Mouse (Mus musculus) liver, embryonic 13.5 days (tissue): ENCODE data around the gene Slc18b1. TPM values are rescaled to one million over a fixed set of nuclear protein-coding genes. Genes with fewer than 3 reads are reported as not detected.
"Not testable (repeated sequence)": the region's sequence is repeated elsewhere in the genome, so short reads cannot be mapped to it uniquely, and the experiment has no call there.

ENCODE experiments used
- ATAC-seq: fragments of 200-750 bp; cut with Nextera tagmentation; 2 replicates; pipeline ENCODE4 v1.8.0; 2017; ENCODE audit warnings: low read depth, mild to moderate bottlenecking, moderate number of reproducible peaks, moderate library complexity
- DNase-seq: peaks from one replicate; pipeline ENCODE4 v3.0.0; 2022
- H3K27ac ChIP-seq: fragments of 300-500 bp; sonication (generic); 2 replicates; pipeline ENCODE4 v1.5.1; 2015; ENCODE audit warnings: moderate library complexity, mild to moderate bottlenecking, inconsistent platforms
- H3K27me3 ChIP-seq: fragments of 300-500 bp; sonication (generic); 2 replicates; pipeline ENCODE4 v1.6.1; 2015; ENCODE audit warnings: mild to moderate bottlenecking, inconsistent platforms
- H3K36me3 ChIP-seq: fragments of 300-500 bp; sonication (generic); 2 replicates; pipeline ENCODE4 v1.6.1; 2015; ENCODE audit warnings: mild to moderate bottlenecking, inconsistent platforms
- H3K4me1 ChIP-seq: fragments of 300-500 bp; sonication (generic); replicated peaks from 2 replicates; pipeline ENCODE4 v1.6.1; 2015; ENCODE audit warnings: inconsistent platforms
- H3K4me2 ChIP-seq: fragments of 300-500 bp; sonication (generic); 2 replicates; pipeline ENCODE4 v1.6.1; 2015; ENCODE audit warnings: inconsistent platforms, mild to moderate bottlenecking, moderate library complexity
- H3K4me3 ChIP-seq: fragments of 300-500 bp; sonication (generic); replicated peaks from 2 replicates; pipeline ENCODE4 v1.5.1; 2015; ENCODE audit warnings: mild to moderate bottlenecking, inconsistent platforms
- H3K9ac ChIP-seq: fragments of 300-500 bp; sonication (generic); 2 replicates; pipeline ENCODE4 v1.6.1; 2015; ENCODE audit warnings: mild to moderate bottlenecking, inconsistent platforms
- H3K9me3 ChIP-seq: fragments of 300-500 bp; sonication (generic); replicated peaks from 2 replicates; pipeline ENCODE4 v1.6.1; 2016; ENCODE audit warnings: inconsistent platforms
- WGBS: fragments of 180-500 bp; shearing (Covaris S2); methylation state at CpG from one replicate; pipeline ENCODE4 v1.1.7; 2015; ENCODE audit not compliant: insufficient replicate concordance; 5-methylcytosine and 5-hydroxymethylcytosine counted together
- polyA plus RNA-seq: library from polyadenylated mRNA; unstranded; fragments of >200 nt; fragmentation: Nextera tagmentation; extraction: Ambion mirVana; gene quantifications from 2 replicates; pipeline ENCODE4 v1.2.1, GENCODE M21; 2015

The Slc18b1 gene
- polyA plus RNA-seq, result 2.1 and 2.9 TPM in 2 replicates

- ATAC-seq, result peak; percentile 65
- 10% methylated on average over 43 of the region's 43 CpGs for WGBS
Measured at GRCm38 (mm10) chr10:23796551-23797503, at the start of gene Slc18b1. Slc18b1 (plus strand) TSS chr10:23796986.

GRCm38 (mm10) chr10:23754166-23754565 lies 42.6 kb upstream of the Slc18b1 start:
- H3K36me3 ChIP-seq, result no peaks in the 10 kb centered on the region
- H3K27ac ChIP-seq, result no peak overlapping the region
- no peaks in the 10 kb centered on the region for H3K9me3 ChIP-seq
- H3K4me3 ChIP-seq, result no peak overlapping the region
- ATAC-seq (no peak), DNase-seq (no peak)
- H3K9ac ChIP-seq, result no peak overlapping the region
- no peak overlapping the region for H3K4me2 ChIP-seq
- H3K27me3 ChIP-seq, result no peaks in the 10 kb centered on the region
- H3K4me1 ChIP-seq, result no peaks in the 10 kb centered on the region
- 63% methylated on average over 7 of the region's 7 CpGs for WGBS

More at GRCm38 (mm10) chr10:23796551-23797503, at the start of gene Slc18b1:
- Histone ChIP-seq H3K9ac (peak within 1 kb of the TSS; percentile 72), H3K4me1 (peaks cover 18% of the 10 kb centered on the region), H3K4me3 (peak within 1 kb of the TSS; percentile 69), H3K27me3 (no peaks in the 10 kb centered on the region), H3K27ac (no peak within 1 kb of the TSS), H3K36me3 (no peaks in the 10 kb centered on the region), H3K4me2 (peak within 1 kb of the TSS; percentile 80), H3K9me3 (no peaks in the 10 kb centered on the region)
- DNase-seq, result no peak

- Histone ChIP-seq H3K9me3 (no peaks in the 10 kb centered on the region), H3K4me1 (peaks cover 26% of the 10 kb centered on the region), H3K27me3 (no peaks in the 10 kb centered on the region), H3K4me3 (no peak overlapping the region), H3K4me2 (no peak overlapping the region), H3K36me3 (no peaks in the 10 kb centered on the region), H3K9ac (no peak overlapping the region), H3K27ac (no peak overlapping the region)
- WGBS, result 33% methylated on average over 5 of the region's 5 CpGs
- ATAC-seq (no peak), DNase-seq (no peak)
Measured at GRCm38 (mm10) chr10:23777288-23777945, 19.4 kb upstream of the Slc18b1 start.

GRCm38 (mm10) chr10:23780539-23781275 lies 16.1 kb upstream of the Slc18b1 start:
- no peaks in the 10 kb centered on the region for H3K27me3 ChIP-seq
- H3K27ac ChIP-seq, result peak overlapping the region; percentile 71; the same call in 1 of the 2 replicates
- 62% methylated on average over 6 of the region's 6 CpGs for WGBS
- H3K36me3 ChIP-seq, result peaks cover 30% of the 10 kb centered on the region
- H3K9me3 ChIP-seq, result no peaks in the 10 kb centered on the region
- ATAC-seq, result peak; percentile 68
- no peak for DNase-seq
- H3K9ac ChIP-seq, result no peak overlapping the region
- H3K4me1 ChIP-seq, result peaks cover 55% of the 10 kb centered on the region
- H3K4me2 ChIP-seq, result no peak overlapping the region
- no peak overlapping the region for H3K4me3 ChIP-seq

- no peaks in the 10 kb centered on the region for H3K9me3 ChIP-seq
- H3K9ac ChIP-seq, result peak overlapping the region; percentile 2; the same call in 1 of the 2 replicates
- H3K36me3 ChIP-seq, result peaks cover 39% of the 10 kb centered on the region
- ATAC-seq (no peak), DNase-seq (no peak)
- no peak overlapping the region for H3K4me3 ChIP-seq
- H3K4me2 ChIP-seq, result no peak overlapping the region
- no peaks in the 10 kb centered on the region for H3K27me3 ChIP-seq
- H3K27ac ChIP-seq, result peak overlapping the region; percentile 71
- 40% methylated on average over 11 of the region's 11 CpGs for WGBS
- peaks cover 62% of the 10 kb centered on the region for H3K4me1 ChIP-seq
Measured at GRCm38 (mm10) chr10:23781760-23782735, 14.7 kb upstream of the Slc18b1 start.

GRCm38 (mm10) chr10:23782855-23783492 lies 13.8 kb upstream of the Slc18b1 start:
- WGBS, result 14% methylated on average over 2 of the region's 2 CpGs
- ATAC-seq, result peak; percentile 13
- no peak for DNase-seq
- Histone ChIP-seq H3K4me3 (no peak overlapping the region), H3K27ac (peak overlapping the region; percentile 88), H3K27me3 (no peaks in the 10 kb centered on the region), H3K9me3 (no peaks in the 10 kb centered on the region), H3K4me2 (no peak overlapping the region), H3K9ac (0 out of 2 replicates have a peak overlapping the region, but pooled peaks have one; percentile 23), H3K36me3 (peaks cover 39% of the 10 kb centered on the region), H3K4me1 (peaks cover 62% of the 10 kb centered on the region)

GRCm38 (mm10) chr10:23783493-23783884 lies 13.3 kb upstream of the Slc18b1 start:
- Histone ChIP-seq H3K4me1 (peaks cover 67% of the 10 kb centered on the region), H3K27me3 (no peaks in the 10 kb centered on the region), H3K27ac (peak overlapping the region; percentile 88), H3K4me2 (no peak overlapping the region), H3K36me3 (peaks cover 39% of the 10 kb centered on the region), H3K9ac (0 out of 2 replicates have a peak overlapping the region, but pooled peaks have one; percentile 23), H3K4me3 (no peak overlapping the region), H3K9me3 (no peaks in the 10 kb centered on the region)
- 12% methylated on average over 2 of the region's 2 CpGs for WGBS
- DNase-seq (no peak), ATAC-seq (peak; percentile 16)

GRCm38 (mm10) chr10:23784121-23784520 lies 12.7 kb upstream of the Slc18b1 start:
- H3K4me3 ChIP-seq, result peak overlapping the region; percentile 96
- H3K27ac ChIP-seq, result peak overlapping the region; percentile 88

GRCm38 (mm10) chr10:23785599-23785998 lies 11.2 kb upstream of the Slc18b1 start:
- DNase-seq, H3K9me3 ChIP-seq, ATAC-seq, H3K27me3 ChIP-seq: not testable (repeated sequence)
- H3K9ac ChIP-seq, result peak overlapping the region; percentile 96
- peak overlapping the region; percentile 79 for H3K4me2 ChIP-seq
- peak overlapping the region; percentile 88 for H3K27ac ChIP-seq
- peak overlapping the region; percentile 96 for H3K4me3 ChIP-seq
- H3K36me3 ChIP-seq, result peaks cover 39% of the 10 kb centered on the region
- H3K4me1 ChIP-seq, result peaks cover 65% of the 10 kb centered on the region
- WGBS, result 5% methylated on average over 7 of the region's 7 CpGs

More at GRCm38 (mm10) chr10:23784121-23784520, 12.7 kb upstream of the Slc18b1 start:
- no peak for ATAC-seq
- peak overlapping the region; percentile 96 for H3K9ac ChIP-seq
- H3K27me3 ChIP-seq, result no peaks in the 10 kb centered on the region
- WGBS, result 37% methylated on average over 2 of the region's 2 CpGs
- H3K4me1 ChIP-seq, result peaks cover 73% of the 10 kb centered on the region
- no peak for DNase-seq
- peaks cover 39% of the 10 kb centered on the region for H3K36me3 ChIP-seq
- H3K9me3 ChIP-seq, result no peaks in the 10 kb centered on the region
- peak overlapping the region; percentile 79 for H3K4me2 ChIP-seq
